Mouse (Mus musculus): Measurements from ENCODE around the gene Ebi3.

Ebi3 gene

GRCm38 (mm10) chr17:56005415-56006061 lies 53.1 kb downstream of the Ebi3 start, which contains the start of the genes Stap2 and Mpnd:
Stap2 (minus strand) TSS chr17:56005584.
Mpnd (plus strand) TSS chr17:56005711.
- DNase-seq (ENCODE audit: low read depth): peak; percentile 82
